Mouse (Mus musculus): ENCODE measurements at regions not wholly inside any gene's neighbourhood (a gene's known extent, or its start where the extent isn't known, plus 50 kb on each side); places are given as distances from the start of the nearest gene placed in this dataset.
"Not testable (repeated sequence)": the region's sequence is repeated elsewhere in the genome, so short reads cannot be mapped to it uniquely, and the experiment has no call there.

DNA sequence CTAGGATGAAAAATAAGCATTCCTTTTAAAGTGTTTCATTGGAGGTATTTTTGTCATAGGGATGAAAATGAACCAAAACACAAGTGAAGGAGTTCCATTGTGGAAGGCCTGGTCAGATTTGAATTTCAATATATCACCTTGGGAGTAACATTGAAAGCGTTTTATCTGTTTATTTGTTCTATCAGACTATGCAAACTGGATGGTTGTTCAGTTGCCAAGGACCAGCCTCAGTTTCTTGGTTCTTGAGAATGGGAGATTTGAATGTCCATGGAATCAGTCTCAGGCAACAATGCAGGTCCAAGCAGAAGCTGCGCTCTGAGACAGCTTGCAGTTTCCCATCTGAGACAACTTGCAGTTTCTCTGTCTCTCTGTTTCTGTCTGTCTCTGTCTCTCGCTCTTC, 211.0 kb upstream of the Pfkp start:
- no peaks in the 10 kb centered on the region for H3K4me1 ChIP-seq (ENCODE audit: control insufficient read depth, insufficient read depth, low read length)
- no peak overlapping the region for H3K4me3 ChIP-seq (ENCODE audit: low read length)
- WGBS, result 87% methylated on average over 3 of the region's 3 CpGs

GRCm38 (mm10) chr13:6855199-6856148, 206.9 kb upstream of the Pfkp start:
- Histone ChIP-seq H3K9me3 (ENCODE audit: control insufficient read depth, low read length) (no peaks in the 10 kb centered on the region), H3K27ac (ENCODE audit: low read length) (no peak overlapping the region), H3K27me3 (replicated peaks; ENCODE audit: control insufficient read depth, insufficient read depth, low read length) (no peaks in the 10 kb centered on the region), H3K9ac (ENCODE audit: low read depth, low read length) (no peak overlapping the region), H3K4me1 (ENCODE audit: control insufficient read depth, insufficient read depth, low read length) (no peaks in the 10 kb centered on the region), H3K4me3 (ENCODE audit: low read length) (no peak overlapping the region), H3K36me3 (ENCODE audit: control insufficient read depth, insufficient read depth, low read length) (no peaks in the 10 kb centered on the region), H3K4me2 (ENCODE audit: low read depth, low read length) (no peak overlapping the region)
- 57% methylated on average over 10 of the region's 10 CpGs for WGBS
- 0 out of 2 replicates have a peak, but pooled peaks have one; percentile 48 for ATAC-seq

More for the DNA sequence above, 211.0 kb upstream of the Pfkp start:
- Histone ChIP-seq H3K4me2 (ENCODE audit: low read depth, low read length) (no peak overlapping the region), H3K36me3 (ENCODE audit: control insufficient read depth, insufficient read depth, low read length) (no peaks in the 10 kb centered on the region), H3K9me3 (ENCODE audit: control insufficient read depth, low read length) (no peaks in the 10 kb centered on the region), H3K9ac (ENCODE audit: low read depth, low read length) (no peak overlapping the region), H3K27me3 (replicated peaks; ENCODE audit: control insufficient read depth, insufficient read depth, low read length) (no peaks in the 10 kb centered on the region), H3K27ac (ENCODE audit: low read length) (no peak overlapping the region)
- ATAC-seq, result no peak

- Histone ChIP-seq H3K4me3 (ENCODE audit: low read length) (no peak overlapping the region), H3K9ac (ENCODE audit: low read depth, low read length) (no peak overlapping the region), H3K36me3 (ENCODE audit: control insufficient read depth, insufficient read depth, low read length) (no peaks in the 10 kb centered on the region), H3K27ac (ENCODE audit: low read length) (no peak overlapping the region), H3K4me2 (ENCODE audit: low read depth, low read length) (no peak overlapping the region), H3K9me3 (ENCODE audit: control insufficient read depth, low read length) (no peaks in the 10 kb centered on the region), H3K27me3 (replicated peaks; ENCODE audit: control insufficient read depth, insufficient read depth, low read length) (no peaks in the 10 kb centered on the region), H3K4me1 (ENCODE audit: control insufficient read depth, insufficient read depth, low read length) (no peaks in the 10 kb centered on the region)
- ATAC-seq, result no peak
- WGBS, result 91% methylated on average over 5 of the region's 5 CpGs
These were observed 188.9 kb upstream of the Pfkp start for GRCm38 (mm10) chr13:6837446-6837845.

DNA sequence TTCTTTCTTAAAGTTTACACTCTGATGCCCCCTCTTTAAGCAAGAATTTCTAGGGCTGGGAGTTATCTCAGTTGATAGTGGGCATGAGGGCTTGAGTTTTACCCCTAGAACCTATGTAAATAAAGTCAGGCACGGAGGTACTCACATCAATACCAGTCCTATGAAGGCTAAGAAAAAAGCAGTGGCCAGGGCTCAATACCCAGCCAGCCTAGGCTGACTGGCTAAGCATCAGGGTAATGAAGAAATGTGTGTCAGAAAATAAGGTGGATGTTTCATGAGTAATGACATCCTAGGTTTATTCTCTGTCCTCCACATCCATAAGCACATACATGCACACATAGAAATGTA, 188.5 kb upstream of the Pfkp start:
- ATAC-seq, result peak; percentile 40; the same call in 1 of the 2 replicates
- whole genome bisulfite sequencing, result 39% methylated on average over 1 of the region's 1 CpGs
- no peak overlapping the region for H3K27ac ChIP-seq (ENCODE audit: low read length)

DNA sequence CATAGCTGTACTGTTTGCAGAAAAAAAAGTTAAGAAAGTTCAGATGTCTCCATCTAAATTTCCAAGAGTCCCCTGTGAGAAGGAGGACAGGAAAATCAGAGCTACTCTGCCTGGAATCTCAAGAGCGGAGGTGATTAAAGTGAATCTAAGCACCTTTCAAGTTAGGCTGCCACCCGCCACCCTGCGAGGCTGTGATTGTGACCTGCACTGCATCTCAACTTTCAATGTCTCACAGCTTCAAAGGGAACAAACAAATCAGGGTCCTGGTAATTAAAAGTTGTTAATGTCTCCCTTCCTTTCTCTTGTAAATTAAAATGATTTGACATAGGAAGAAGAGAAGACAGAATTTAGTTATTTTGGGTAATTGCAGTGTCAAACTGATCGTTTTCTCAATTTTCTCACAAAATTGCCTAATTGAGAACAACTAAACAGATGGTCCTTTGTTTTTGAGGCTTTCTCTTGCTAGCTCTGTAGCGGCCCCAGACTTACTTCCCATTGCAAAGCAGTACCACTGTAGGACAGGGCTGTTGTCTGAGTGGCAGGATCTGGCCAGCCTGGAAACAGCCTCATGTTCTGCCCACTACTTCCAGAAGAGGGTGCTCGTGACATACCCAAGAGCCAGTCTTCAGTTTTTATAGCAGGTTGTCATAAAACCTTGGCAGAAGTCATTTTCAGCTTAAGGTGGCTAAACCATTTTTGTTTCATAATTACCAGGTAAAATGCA, 187.9 kb upstream of the Pfkp start:
- Histone ChIP-seq H3K27me3 (replicated peaks; ENCODE audit: control insufficient read depth, insufficient read depth, low read length) (no peaks in the 10 kb centered on the region), H3K4me1 (ENCODE audit: control insufficient read depth, insufficient read depth, low read length) (no peaks in the 10 kb centered on the region), H3K36me3 (ENCODE audit: control insufficient read depth, insufficient read depth, low read length) (no peaks in the 10 kb centered on the region), H3K27ac (ENCODE audit: low read length) (no peak overlapping the region), H3K9me3 (ENCODE audit: control insufficient read depth, low read length) (no peaks in the 10 kb centered on the region), H3K9ac (ENCODE audit: low read depth, low read length) (no peak overlapping the region), H3K4me3 (ENCODE audit: low read length) (no peak overlapping the region), H3K4me2 (ENCODE audit: low read depth, low read length) (no peak overlapping the region)
- 37% methylated on average over 6 of the region's 6 CpGs for WGBS
- peak; percentile 79 for ATAC-seq

More for the DNA sequence above, 188.5 kb upstream of the Pfkp start:
- Histone ChIP-seq H3K4me3 (ENCODE audit: low read length) (no peak overlapping the region), H3K9me3 (ENCODE audit: control insufficient read depth, low read length) (no peaks in the 10 kb centered on the region), H3K36me3 (ENCODE audit: control insufficient read depth, insufficient read depth, low read length) (no peaks in the 10 kb centered on the region), H3K9ac (ENCODE audit: low read depth, low read length) (no peak overlapping the region), H3K4me1 (ENCODE audit: control insufficient read depth, insufficient read depth, low read length) (no peaks in the 10 kb centered on the region), H3K27me3 (replicated peaks; ENCODE audit: control insufficient read depth, insufficient read depth, low read length) (no peaks in the 10 kb centered on the region), H3K4me2 (ENCODE audit: low read depth, low read length) (no peak overlapping the region)

- 65% methylated on average over 1 of the region's 1 CpGs for WGBS
These were observed 181.3 kb upstream of the Pfkp start for GRCm38 (mm10) chr13:6829882-6830281.

DNA sequence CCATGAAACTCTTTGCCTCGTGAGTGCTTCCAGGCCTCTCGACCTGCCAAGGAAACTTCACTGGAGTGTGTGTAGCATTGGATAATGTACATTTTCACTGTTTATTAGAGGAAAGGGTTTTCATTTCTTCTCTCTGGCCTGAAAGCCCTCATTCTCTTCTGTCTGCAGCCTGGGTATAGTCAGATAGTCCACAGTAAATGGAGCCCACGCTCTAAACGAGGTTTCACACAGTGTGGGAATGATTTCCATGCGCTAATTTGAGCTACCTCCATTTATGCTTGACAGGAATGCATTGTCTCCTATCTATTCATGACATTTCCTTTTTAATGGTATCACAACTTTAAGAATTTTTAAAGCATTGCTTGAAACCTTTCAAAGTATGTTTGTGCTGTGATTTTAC, 180.8 kb upstream of the Pfkp start:
- 80% methylated on average over 5 of the region's 5 CpGs for WGBS
- no peaks in the 10 kb centered on the region for H3K9me3 ChIP-seq (ENCODE audit: control insufficient read depth, low read length)
- ATAC-seq, result no peak
- no peaks in the 10 kb centered on the region for H3K4me1 ChIP-seq (ENCODE audit: control insufficient read depth, insufficient read depth, low read length)
- H3K9ac ChIP-seq (ENCODE audit: low read depth, low read length), result no peak overlapping the region
- no peak overlapping the region for H3K27ac ChIP-seq (ENCODE audit: low read length)
- H3K4me2 ChIP-seq (ENCODE audit: low read depth, low read length), result no peak overlapping the region
- no peak overlapping the region for H3K4me3 ChIP-seq (ENCODE audit: low read length)
- no peaks in the 10 kb centered on the region for H3K27me3 ChIP-seq (replicated peaks; ENCODE audit: control insufficient read depth, insufficient read depth, low read length)
- no peaks in the 10 kb centered on the region for H3K36me3 ChIP-seq (ENCODE audit: control insufficient read depth, insufficient read depth, low read length)

More at GRCm38 (mm10) chr13:6829882-6830281, 181.3 kb upstream of the Pfkp start:
- H3K27me3 ChIP-seq (replicated peaks; ENCODE audit: control insufficient read depth, insufficient read depth, low read length), result no peaks in the 10 kb centered on the region
- H3K4me2 ChIP-seq (ENCODE audit: low read depth, low read length), result no peak overlapping the region
- H3K4me3 ChIP-seq (ENCODE audit: low read length), result no peak overlapping the region
- no peaks in the 10 kb centered on the region for H3K36me3 ChIP-seq (ENCODE audit: control insufficient read depth, insufficient read depth, low read length)
- no peaks in the 10 kb centered on the region for H3K9me3 ChIP-seq (ENCODE audit: control insufficient read depth, low read length)
- H3K27ac ChIP-seq (ENCODE audit: low read length), result no peak overlapping the region
- H3K9ac ChIP-seq (ENCODE audit: low read depth, low read length), result no peak overlapping the region
- no peaks in the 10 kb centered on the region for H3K4me1 ChIP-seq (ENCODE audit: control insufficient read depth, insufficient read depth, low read length)
- no peak for ATAC-seq

DNA sequence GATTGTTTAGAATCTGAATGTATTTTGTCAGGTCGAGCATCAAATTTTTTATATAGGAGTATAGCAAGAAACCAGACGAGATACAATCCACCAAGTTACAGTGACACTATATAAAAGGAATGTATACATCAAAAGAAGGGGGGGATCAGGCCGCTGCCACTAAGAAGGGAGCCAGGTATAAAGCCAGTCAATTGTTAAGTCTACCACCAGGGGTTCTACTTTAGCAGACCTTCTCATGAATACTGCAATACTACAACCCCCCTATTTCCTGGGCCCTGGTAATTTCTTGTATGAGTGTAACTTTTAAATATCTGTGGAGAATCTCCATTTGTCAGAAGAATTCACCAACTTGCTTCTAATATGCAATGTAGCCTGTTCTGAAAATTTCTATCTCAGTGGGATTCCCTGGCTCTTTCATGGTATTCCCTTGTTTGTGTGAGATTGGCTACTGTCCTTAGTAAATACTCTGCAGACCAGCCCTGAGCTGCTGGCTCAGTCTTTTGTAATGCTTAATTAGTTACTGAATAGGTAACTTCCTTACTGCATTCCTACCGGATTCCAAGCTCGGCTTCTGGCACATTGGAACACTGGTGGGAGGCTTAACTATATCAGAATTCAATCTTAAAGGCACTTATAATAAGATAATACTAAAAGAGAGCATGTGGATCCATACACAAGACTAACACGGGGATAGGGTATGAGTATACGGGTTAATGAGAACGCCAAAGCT, 180.2 kb upstream of the Pfkp start:
- H3K4me2 ChIP-seq (ENCODE audit: low read depth, low read length); ATAC-seq: not testable (repeated sequence)

More for the DNA sequence above, 180.2 kb upstream of the Pfkp start:
- not testable (repeated sequence) for H3K27me3 ChIP-seq (replicated peaks; ENCODE audit: control insufficient read depth, insufficient read depth, low read length); H3K9ac ChIP-seq (ENCODE audit: low read depth, low read length); H3K4me1 ChIP-seq (ENCODE audit: control insufficient read depth, insufficient read depth, low read length); H3K27ac ChIP-seq (ENCODE audit: low read length); H3K36me3 ChIP-seq (ENCODE audit: control insufficient read depth, insufficient read depth, low read length); H3K9me3 ChIP-seq (ENCODE audit: control insufficient read depth, low read length); H3K4me3 ChIP-seq (ENCODE audit: low read length)
- 81% methylated on average over 8 of the region's 8 CpGs for WGBS
